In genomic region chr16:32434066-32434465, GRCm38 (mm10) we compare ENCODE assay signal across 9 mouse cellular contexts. TPM values are rescaled to one million over a fixed set of nuclear protein-coding genes. Genes with fewer than 3 reads are reported as not detected.
DNase-seq lines count a peak whose midpoint lies in the region; ATAC-seq and TF ChIP-seq lines count a peak whose summit lies in the region.
"Had no signal": no experiment of that assay in that cellular context is flagged by ENCODE, and none has a peak within 500 bp of the region (broad histone marks: within the 10 kb centered on the region; RNA-seq: fewer than 3 reads in every experiment).

No protein-coding gene starts in this region.

- H3K36me3 ChIP-seq in intestine, postnatal 0 days (ENCODE audit: control insufficient read depth, insufficient read depth): no peaks in the 10 kb centered on the region
- no peaks in the 10 kb centered on the region for H3K36me3 ChIP-seq in intestine, embryonic 15.5 days
- peaks cover 4% of the 10 kb centered on the region; the same call in 1 of the 2 replicates for H3K36me3 ChIP-seq in heart, embryonic 13.5 days
- H3K36me3 ChIP-seq in lung, postnatal 0 days (ENCODE audit: insufficient read depth, low read length): no peaks in the 10 kb centered on the region

- 32% methylated on average over 6 of the region's 6 CpGs for WGBS in intestine, postnatal 0 days
- WGBS in intestine, embryonic 15.5 days: 55% methylated on average over 6 of the region's 6 CpGs
- 27% methylated on average over 6 of the region's 6 CpGs for WGBS in heart, embryonic 13.5 days
- WGBS in lung, postnatal 0 days: 19% methylated on average over 6 of the region's 6 CpGs

- no peak overlapping the region for H3K4me3 ChIP-seq in intestine, postnatal 0 days (ENCODE audit: low read depth, low read length)
- H3K4me3 ChIP-seq in intestine, embryonic 15.5 days (replicated peaks): no peak overlapping the region
- no peak overlapping the region for H3K4me3 ChIP-seq in heart, embryonic 13.5 days
- H3K4me3 ChIP-seq in lung, postnatal 0 days (ENCODE audit: low read depth, low read length): no peak overlapping the region

- DNase-seq in lung, postnatal 0 days (ENCODE audit: low spot score): peak; percentile 96
- peak; percentile 67 for DNase-seq in thymus, postnatal 25 days
- no peak for DNase-seq in retina, embryonic 14.5 days (ENCODE audit: low spot score)
- no peak for DNase-seq in layer of hippocampus, adult 8-10 months (ENCODE audit: low spot score in 2 of 2)
- no peak for DNase-seq in left cerebral cortex, postnatal 14 days (ENCODE audit: low spot score in 2 of 2)

- peak overlapping the region; percentile 18; the same call in 1 of the 2 replicates for H3K4me2 ChIP-seq in intestine, postnatal 0 days (replicated peaks; ENCODE audit: low read depth)
- no peak overlapping the region for H3K4me2 ChIP-seq in intestine, embryonic 15.5 days (replicated peaks)
- peak overlapping the region; percentile 42 for H3K4me2 ChIP-seq in heart, embryonic 13.5 days
- H3K4me2 ChIP-seq in lung, postnatal 0 days (replicated peaks; ENCODE audit: low read depth, low read length): peak overlapping the region; percentile 18

- H3K4me1 ChIP-seq in intestine, postnatal 0 days (replicated peaks; ENCODE audit: control insufficient read depth, insufficient read depth, low read length): peaks cover 3% of the 10 kb centered on the region; the same call in 1 of the 2 replicates
- no peaks in the 10 kb centered on the region for H3K4me1 ChIP-seq in intestine, embryonic 15.5 days (replicated peaks)
- H3K4me1 ChIP-seq in heart, embryonic 13.5 days: peaks cover 50% of the 10 kb centered on the region
- no peaks in the 10 kb centered on the region for H3K4me1 ChIP-seq in lung, postnatal 0 days (ENCODE audit: insufficient read depth, low read depth, low read length)

- no peaks in the 10 kb centered on the region for H3K27me3 ChIP-seq in intestine, postnatal 0 days (replicated peaks; ENCODE audit: control insufficient read depth, insufficient read depth, low read length)
- no peaks in the 10 kb centered on the region for H3K27me3 ChIP-seq in intestine, embryonic 15.5 days (replicated peaks)
- H3K27me3 ChIP-seq in heart, embryonic 13.5 days (replicated peaks): no peaks in the 10 kb centered on the region
- H3K27me3 ChIP-seq in lung, postnatal 0 days (replicated peaks; ENCODE audit: insufficient read depth, low read length): no peaks in the 10 kb centered on the region

- ATAC-seq in intestine, postnatal 0 days: no peak
- ATAC-seq in intestine, embryonic 15.5 days: no peak
- no peak for ATAC-seq in heart, embryonic 13.5 days (ENCODE audit: extremely low read depth, insufficient number of reproducible peaks, low FRiP score, low TSS enrichment)
- peak; percentile 76 for ATAC-seq in lung, postnatal 0 days

- no peak overlapping the region for H3K27ac ChIP-seq in intestine, postnatal 0 days (ENCODE audit: low read depth, low read length)
- no peak overlapping the region for H3K27ac ChIP-seq in intestine, embryonic 15.5 days
- peak overlapping the region; percentile 16; the same call in 1 of the 2 replicates for H3K27ac ChIP-seq in heart, embryonic 13.5 days (replicated peaks)
- peak overlapping the region; percentile 39; the same call in 1 of the 2 replicates for H3K27ac ChIP-seq in lung, postnatal 0 days (ENCODE audit: low read length)

- TF ChIP-seq CTCF in intestine, postnatal 0 days (IDR thresholded peaks at IDR 0.05; ENCODE audit: low read depth): no peak
- no peak for TF ChIP-seq CTCF in lung, postnatal 0 days (IDR thresholded peaks at IDR 0.05)

- H3K9ac ChIP-seq in intestine, postnatal 0 days (ENCODE audit: low read depth, low read length): no peak overlapping the region
- no peak overlapping the region for H3K9ac ChIP-seq in intestine, embryonic 15.5 days
- peak overlapping the region; percentile 34; the same call in 1 of the 2 replicates for H3K9ac ChIP-seq in heart, embryonic 13.5 days
- no peak overlapping the region for H3K9ac ChIP-seq in lung, postnatal 0 days (replicated peaks; ENCODE audit: low read depth)

- no peaks in the 10 kb centered on the region for H3K9me3 ChIP-seq in intestine, postnatal 0 days (ENCODE audit: control insufficient read depth)
- no peaks in the 10 kb centered on the region for H3K9me3 ChIP-seq in intestine, embryonic 15.5 days
- no peaks in the 10 kb centered on the region for H3K9me3 ChIP-seq in heart, embryonic 13.5 days
- H3K9me3 ChIP-seq in lung, postnatal 0 days (ENCODE audit: low read length): no peaks in the 10 kb centered on the region

- intact Hi-C loops in left cerebral cortex, postnatal 14 days (cut with DNase I): no loop called here

- TF ChIP-seq EP300 in lung, postnatal 0 days (IDR thresholded peaks at IDR 0.05): peak; percentile 95

RNA-seq across cellular contexts. Expression of gene Pcyt1a, which starts 3.3 kb away (rescaled TPM):
- polyA plus RNA-seq in intestine, postnatal 0 days (2015; fragmentation: Nextera tagmentation; extraction: Ambion mirVana): 114 and 120 TPM in 2 replicates
- polyA plus RNA-seq in intestine, embryonic 15.5 days (2015; fragmentation: Nextera tagmentation; extraction: Ambion mirVana): 63.5 and 65.5 TPM in 2 replicates
- 35.4 and 41.5 TPM in 2 replicates for polyA plus RNA-seq in heart, embryonic 13.5 days (2015; fragmentation: Nextera tagmentation; extraction: Ambion mirVana)
- polyA plus RNA-seq in lung, postnatal 0 days (2015; fragmentation: Nextera tagmentation; extraction: Ambion mirVana): 44.9 and 48.0 TPM in 2 replicates
- total RNA-seq in layer of hippocampus, adult 8-10 months (2022): 10 to 100 TPM; 33.8 to 40.1 (median 35.6) TPM
- total RNA-seq in left cerebral cortex, postnatal 14 days (2021): 10 to 100 TPM; 40.0 to 41.8 TPM

RNA-seq across cellular contexts. Expression of gene Tctex1d2, which starts 14.6 kb away (rescaled TPM):
- 29.4 and 30.2 TPM in 2 replicates for polyA plus RNA-seq in intestine, postnatal 0 days (2015; fragmentation: Nextera tagmentation; extraction: Ambion mirVana)
- 36.7 and 38.6 TPM in 2 replicates for polyA plus RNA-seq in intestine, embryonic 15.5 days (2015; fragmentation: Nextera tagmentation; extraction: Ambion mirVana)
- polyA plus RNA-seq in heart, embryonic 13.5 days (2015; fragmentation: Nextera tagmentation; extraction: Ambion mirVana): 23.1 and 26.9 TPM in 2 replicates
- polyA plus RNA-seq in lung, postnatal 0 days (2015; fragmentation: Nextera tagmentation; extraction: Ambion mirVana): 24.0 and 24.6 TPM in 2 replicates
- total RNA-seq in layer of hippocampus, adult 8-10 months (2022): 10 to 100 TPM; 12.5 to 17.4 (median 16.3) TPM
- 10 to 100 TPM; 12.9 to 14.5 TPM for total RNA-seq in left cerebral cortex, postnatal 14 days (2021)

RNA-seq across cellular contexts. Expression of gene Tm4sf19, which starts 33.8 kb away (rescaled TPM):
- not detected in 2 replicates for polyA plus RNA-seq in intestine, postnatal 0 days (2015; fragmentation: Nextera tagmentation; extraction: Ambion mirVana)
- polyA plus RNA-seq in intestine, embryonic 15.5 days (2015; fragmentation: Nextera tagmentation; extraction: Ambion mirVana): not detected in 2 replicates
- 0.12 TPM in 1 of 2 replicates, not detected in the other for polyA plus RNA-seq in heart, embryonic 13.5 days (2015; fragmentation: Nextera tagmentation; extraction: Ambion mirVana)
- polyA plus RNA-seq in lung, postnatal 0 days (2015; fragmentation: Nextera tagmentation; extraction: Ambion mirVana): not detected in 2 replicates
- total RNA-seq in layer of hippocampus, adult 8-10 months (2022): not detected
- total RNA-seq in left cerebral cortex, postnatal 14 days (2021): not detected
- polyA plus RNA-seq: stomach, embryonic 16.5 days had no signal

RNA-seq across cellular contexts. Expression of gene Slc51a, which starts 53.6 kb away (rescaled TPM):
- polyA plus RNA-seq in intestine, postnatal 0 days (2015; fragmentation: Nextera tagmentation; extraction: Ambion mirVana): 292 and 346 TPM in 2 replicates
- polyA plus RNA-seq in intestine, embryonic 15.5 days (2015; fragmentation: Nextera tagmentation; extraction: Ambion mirVana): 97.1 and 104 TPM in 2 replicates
- 1.6 and 2.0 TPM in 2 replicates for polyA plus RNA-seq in heart, embryonic 13.5 days (2015; fragmentation: Nextera tagmentation; extraction: Ambion mirVana)
- 0.30 and 0.41 TPM in 2 replicates for polyA plus RNA-seq in lung, postnatal 0 days (2015; fragmentation: Nextera tagmentation; extraction: Ambion mirVana)
- not detected for total RNA-seq in layer of hippocampus, adult 8-10 months (2022)
- total RNA-seq in left cerebral cortex, postnatal 14 days (2021): not detected

Comparison
In these comparisons a context has a peak if more than half of its experiments do, and no peak if none do; other contexts are left out.
1. H3K27ac ChIP-seq: peak in heart, embryonic 13.5 days (single experiment) and lung, postnatal 0 days (single experiment); none in intestine, postnatal 0 days (single experiment) and intestine, embryonic 15.5 days (single experiment).
2. DNase-seq: peak in lung, postnatal 0 days (single experiment) and thymus, postnatal 25 days (single experiment); none in retina, embryonic 14.5 days (single experiment), layer of hippocampus, adult 8-10 months (0 of 2) and left cerebral cortex, postnatal 14 days (0 of 2).